Comparison of ENCODE assay signal across 8 mouse cellular contexts in genomic region chr1:181552533-181553410, GRCm38 (mm10). TPM values are rescaled to one million over a fixed set of nuclear protein-coding genes. Genes with fewer than 3 reads are reported as not detected.
DNase-seq lines count a peak whose midpoint lies in the region; ATAC-seq and TF ChIP-seq lines count a peak whose summit lies in the region.
"Had no signal": no experiment of that assay in that cellular context is flagged by ENCODE, and none has a peak within 500 bp of the region (broad histone marks: within the 10 kb centered on the region; RNA-seq: fewer than 3 reads in every experiment).

No protein-coding gene starts in this region.

- H3K4me1 ChIP-seq in lung, embryonic 14.5 days (ENCODE audit: insufficient read depth) = no peaks in the 10 kb centered on the region
- H3K4me1 ChIP-seq in cerebellum, adult 2 months (ENCODE audit: control insufficient read depth, insufficient read depth, low read length) = peaks cover 13% of the 10 kb centered on the region
- H3K4me1 ChIP-seq in hindbrain, embryonic 14.5 days (replicated peaks; ENCODE audit: control insufficient read depth, insufficient read depth, low read length) = peaks cover 10% of the 10 kb centered on the region; the same call in 1 of the 2 replicates
- H3K4me1 ChIP-seq in heart, embryonic 12.5 days (replicated peaks) = peaks cover 21% of the 10 kb centered on the region

- no peaks in the 10 kb centered on the region for H3K9me3 ChIP-seq in lung, embryonic 14.5 days (ENCODE audit: low read depth, low read length)
- no peaks in the 10 kb centered on the region for H3K9me3 ChIP-seq in hindbrain, embryonic 14.5 days (ENCODE audit: control insufficient read depth, low read length)
- no peaks in the 10 kb centered on the region for H3K9me3 ChIP-seq in heart, embryonic 12.5 days (replicated peaks)

- DNase-seq in lung, embryonic 14.5 days = no peak
- no peak for DNase-seq in lung, adult 18-20 months
- peak; percentile 65 to 80 for DNase-seq in cerebellum, adult 2 months
- peak; percentile 65 for DNase-seq in hindbrain, embryonic 14.5 days (ENCODE audit: low spot score)
- DNase-seq in retina, postnatal 1 day = peak; percentile 86
- no peak for DNase-seq in testis, postnatal 10 days (ENCODE audit: low spot score)

- no peak overlapping the region for H3K27ac ChIP-seq in lung, embryonic 14.5 days (ENCODE audit: low read depth)
- H3K27ac ChIP-seq in cerebellum, adult 2 months (ENCODE audit: insufficient read depth, low read length) = no peak overlapping the region
- no peak overlapping the region for H3K27ac ChIP-seq in hindbrain, embryonic 14.5 days
- no peak overlapping the region for H3K27ac ChIP-seq in heart, embryonic 12.5 days (ENCODE audit: poor library complexity, severe bottlenecking)

- no peak overlapping the region for H3K4me2 ChIP-seq in lung, embryonic 14.5 days
- no peak overlapping the region for H3K4me2 ChIP-seq in hindbrain, embryonic 14.5 days (replicated peaks)
- H3K4me2 ChIP-seq in heart, embryonic 12.5 days = no peak overlapping the region

- 39% methylated on average over 10 of the region's 10 CpGs for WGBS in lung, embryonic 14.5 days
- WGBS in cerebellum, adult 2 months = 14% methylated on average over 10 of the region's 10 CpGs
- 31% methylated on average over 10 of the region's 10 CpGs for WGBS in hindbrain, embryonic 14.5 days
- 29% methylated on average over 10 of the region's 10 CpGs for WGBS in heart, embryonic 12.5 days

- H3K9ac ChIP-seq in lung, embryonic 14.5 days = no peak overlapping the region
- no peak overlapping the region for H3K9ac ChIP-seq in hindbrain, embryonic 14.5 days
- no peak overlapping the region for H3K9ac ChIP-seq in heart, embryonic 12.5 days

- no peak overlapping the region for H3K4me3 ChIP-seq in lung, embryonic 14.5 days (ENCODE audit: low read depth, low read length)
- H3K4me3 ChIP-seq in cerebellum, adult 2 months (replicated peaks; ENCODE audit: insufficient read depth, low read depth, low read length) = no peak overlapping the region
- H3K4me3 ChIP-seq in hindbrain, embryonic 14.5 days (replicated peaks; ENCODE audit: low read length) = no peak overlapping the region
- H3K4me3 ChIP-seq in heart, embryonic 12.5 days = no peak overlapping the region

- 0 out of 2 replicates have a peak, but pooled peaks have one; percentile 14 for ATAC-seq in lung, embryonic 14.5 days (ENCODE audit: insufficient read depth)
- peak; percentile 78; the same call in 1 of the 2 replicates for ATAC-seq in hindbrain, embryonic 14.5 days (ENCODE audit: low FRiP score)
- ATAC-seq in heart, embryonic 12.5 days (ENCODE audit: insufficient number of reproducible peaks, low FRiP score) = no peak

- no peak for TF ChIP-seq POLR2A in cerebellum, adult 2 months (IDR thresholded peaks at IDR 0.05; ENCODE audit: borderline replicate concordance, insufficient read depth, low read length)

- TF ChIP-seq CTCF in lung, embryonic 14.5 days (IDR thresholded peaks at IDR 0.05; ENCODE audit: low read depth) = no peak
- TF ChIP-seq CTCF in cerebellum, adult 2 months (IDR thresholded peaks at IDR 0.05; ENCODE audit: borderline replicate concordance, insufficient read depth, low read depth, low read length) = no peak

- no peaks in the 10 kb centered on the region for H3K27me3 ChIP-seq in lung, embryonic 14.5 days (ENCODE audit: insufficient read depth, low read length)
- no peaks in the 10 kb centered on the region for H3K27me3 ChIP-seq in cerebellum, adult 2 months (ENCODE audit: control insufficient read depth, insufficient read depth, low read length)
- H3K27me3 ChIP-seq in hindbrain, embryonic 14.5 days (ENCODE audit: control insufficient read depth, insufficient read depth, low read length) = no peaks in the 10 kb centered on the region
- H3K27me3 ChIP-seq in heart, embryonic 12.5 days (replicated peaks) = 0 out of 2 replicates have a peak, but pooled peaks cover 10% of the 10 kb centered on the region

- no peaks in the 10 kb centered on the region for H3K36me3 ChIP-seq in lung, embryonic 14.5 days (ENCODE audit: insufficient read depth)
- no peaks in the 10 kb centered on the region for H3K36me3 ChIP-seq in hindbrain, embryonic 14.5 days (replicated peaks; ENCODE audit: control insufficient read depth, insufficient read depth)
- no peaks in the 10 kb centered on the region for H3K36me3 ChIP-seq in heart, embryonic 12.5 days

RNA-seq across cellular contexts. Expression of gene Dnah14, which starts 23.6 kb away (rescaled TPM):
- polyA plus RNA-seq in lung, embryonic 14.5 days (2014; fragmentation: Nextera tagmentation; extraction: Ambion mirVana) = 2.3 and 2.4 TPM in 2 replicates
- polyA plus RNA-seq in cerebellum, adult 2 months (2012; rRNA removed) = 0.62 and 1.0 TPM in 2 replicates
- 0.90 and 1.2 TPM in 2 replicates for polyA plus RNA-seq in hindbrain, embryonic 14.5 days (2014; fragmentation: Nextera tagmentation; extraction: Ambion mirVana)
- polyA plus RNA-seq in heart, embryonic 12.5 days (2016; fragmentation: Nextera tagmentation; extraction: Ambion mirVana) = 1.4 and 1.8 TPM in 2 replicates

RNA-seq across cellular contexts. Expression of gene Ccdc121, which starts 41.5 kb away (rescaled TPM):
- polyA plus RNA-seq in lung, embryonic 14.5 days (2014; fragmentation: Nextera tagmentation; extraction: Ambion mirVana) = 0.20 and 0.60 TPM in 2 replicates
- polyA plus RNA-seq in cerebellum, adult 2 months (2012; rRNA removed) = 0.67 and 0.74 TPM in 2 replicates
- polyA plus RNA-seq in hindbrain, embryonic 14.5 days (2014; fragmentation: Nextera tagmentation; extraction: Ambion mirVana) = 0.11 and 0.14 TPM in 2 replicates
- polyA plus RNA-seq in heart, embryonic 12.5 days (2016; fragmentation: Nextera tagmentation; extraction: Ambion mirVana) = 0.30 and 0.31 TPM in 2 replicates
- polyA plus RNA-seq: intestine, embryonic 14.5 days had no signal

Comparison
In these comparisons a context has a peak if more than half of its experiments do, and no peak if none do; other contexts are left out.
1. DNase-seq: peak in cerebellum, adult 2 months (2 of 2), hindbrain, embryonic 14.5 days (single experiment) and retina, postnatal 1 day (single experiment); none in lung, embryonic 14.5 days (single experiment), lung, adult 18-20 months (0 of 2) and testis, postnatal 10 days (single experiment).